Mouse (Mus musculus) T-helper 2 cell (primary cell): ENCODE data around the gene Ankrd34a.

Experiments
- in situ Hi-C: fragments of 300-600 bp; cut with MboI, MseI; formaldehyde crosslinking; loops from one replicate; pipeline ENCODE4 v1.15.1; 2025; ENCODE audit warnings: high pct_unique_total_duplicates

Gene Ankrd34a

DNA sequence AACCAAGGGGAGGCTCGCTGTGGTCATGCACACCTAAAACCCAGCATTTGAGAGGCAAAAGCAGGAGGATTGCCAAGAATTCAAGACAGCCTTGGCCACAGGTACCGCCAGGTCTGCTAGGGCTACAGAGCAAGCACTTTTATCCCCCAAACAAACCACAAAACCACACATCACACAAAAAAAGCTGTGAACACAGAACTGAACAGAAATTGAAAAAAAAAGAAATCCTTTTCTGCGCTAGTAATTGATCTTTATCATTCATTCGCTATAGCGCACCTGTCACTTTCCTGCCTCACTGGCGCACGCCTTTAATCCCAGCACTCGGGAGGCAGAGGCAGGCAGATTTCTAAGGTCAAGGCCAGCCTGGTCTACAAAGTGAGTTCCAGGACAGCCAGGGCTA lies 33.2 kb upstream of the Ankrd34a start:
- in situ Hi-C loops, result no loop called here

- in situ Hi-C loops, result no loop called here
These were observed 32.4 kb upstream of the Ankrd34a start for GRCm38 (mm10) chr3:96563911-96564632.

DNA sequence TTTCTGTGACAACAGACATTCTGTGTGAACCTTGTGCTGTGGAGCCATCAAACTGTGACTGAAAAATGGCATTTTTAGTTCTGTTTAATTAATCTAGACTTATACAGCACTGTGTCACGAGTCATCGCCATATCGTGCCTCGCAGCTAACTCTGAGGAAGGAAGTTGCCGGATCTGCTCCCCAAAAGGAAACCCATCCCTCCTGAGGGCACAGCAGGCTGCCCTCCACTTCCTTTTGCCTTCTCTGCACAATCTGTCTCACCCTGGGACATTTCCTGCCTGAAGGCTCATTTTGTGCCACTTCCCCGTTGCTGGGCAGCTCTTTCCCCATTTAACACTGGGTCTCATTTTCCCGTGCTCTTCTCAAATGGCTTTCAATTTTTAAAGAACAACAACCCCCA lies 31.8 kb upstream of the Ankrd34a start:
- in situ Hi-C loops, result no loop called here

GRCm38 (mm10) chr3:96565105-96565504 lies 31.3 kb upstream of the Ankrd34a start:
- in situ Hi-C loops, result no loop called here

GRCm38 (mm10) chr3:96566661-96567450 lies 29.6 kb upstream of the Ankrd34a start:
- in situ Hi-C loops, result no loop called here

DNA sequence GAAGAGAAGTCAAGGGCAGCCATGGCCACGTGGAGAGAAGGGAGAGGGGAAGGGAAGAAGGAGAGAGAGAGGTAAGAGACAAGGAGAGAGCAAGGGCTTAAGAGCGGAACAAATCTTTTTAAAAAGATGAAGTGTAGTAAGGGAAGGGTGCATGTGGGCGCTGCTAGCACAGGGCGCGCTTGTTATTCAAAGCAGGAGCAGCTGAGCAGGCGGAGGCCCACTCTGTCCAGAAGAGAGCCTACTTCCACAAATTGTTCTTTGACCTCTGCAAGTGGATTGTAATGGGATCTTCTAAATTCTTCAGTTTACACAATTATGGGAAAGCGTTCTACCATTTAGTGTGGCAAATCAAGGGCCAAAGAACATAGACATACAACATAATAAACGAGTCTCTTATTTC lies 27.8 kb upstream of the Ankrd34a start:
- in situ Hi-C loops, result no loop called here

DNA sequence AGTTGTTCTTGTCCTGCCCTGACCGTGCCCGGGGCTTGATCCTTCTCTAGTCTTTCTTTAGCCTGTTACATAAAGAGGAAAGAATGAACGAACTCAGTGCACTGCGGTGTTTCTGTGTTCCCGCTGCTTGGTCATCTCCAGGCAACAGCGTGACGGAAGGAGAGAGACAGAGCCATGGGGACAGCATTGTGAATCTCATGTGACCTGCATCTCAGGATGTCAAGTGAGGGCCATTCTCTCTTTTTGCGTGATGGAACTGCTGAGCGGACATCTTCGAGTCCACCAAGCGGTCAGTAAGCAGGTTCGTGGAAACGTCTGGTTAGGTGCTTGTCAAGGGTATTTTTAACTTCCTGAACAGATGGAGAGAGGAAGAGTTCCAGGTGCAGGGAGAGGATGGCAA lies 26.9 kb upstream of the Ankrd34a start:
- in situ Hi-C loops, result no loop called here

DNA sequence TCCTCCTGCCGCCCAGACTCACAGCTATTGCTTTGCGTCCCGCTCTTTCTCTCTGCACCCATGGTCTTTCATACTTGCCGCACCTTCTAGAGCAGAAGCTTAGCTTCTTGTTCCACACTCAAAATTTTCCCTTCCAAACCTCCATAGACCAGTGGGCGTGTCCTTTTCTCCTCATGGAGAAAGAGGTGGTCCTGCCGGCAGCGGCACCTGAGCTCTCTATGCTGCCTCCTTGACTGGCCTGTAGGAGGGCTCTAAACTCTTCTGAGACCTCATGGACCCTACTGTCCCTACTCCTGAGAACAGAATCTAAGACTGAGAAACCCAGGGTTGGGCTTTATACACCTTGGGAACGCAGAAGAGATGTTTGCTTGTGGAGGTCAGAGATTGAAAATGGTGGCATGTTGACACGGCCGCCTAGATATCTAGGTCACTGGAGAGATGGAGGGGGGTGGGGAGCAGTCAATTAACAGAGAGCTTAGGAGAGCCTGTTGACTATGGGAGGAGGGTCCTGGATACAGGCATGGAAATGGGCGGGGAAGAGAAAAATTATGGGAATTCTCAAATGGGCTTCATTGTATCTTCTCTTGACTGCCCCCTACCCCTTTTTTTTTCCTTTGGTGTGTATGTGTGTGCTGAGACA lies 26.4 kb upstream of the Ankrd34a start:
- in situ Hi-C loops, result no loop called here

- in situ Hi-C loops, result no loop called here
These were observed 25.8 kb upstream of the Ankrd34a start for GRCm38 (mm10) chr3:96570643-96571042.

DNA sequence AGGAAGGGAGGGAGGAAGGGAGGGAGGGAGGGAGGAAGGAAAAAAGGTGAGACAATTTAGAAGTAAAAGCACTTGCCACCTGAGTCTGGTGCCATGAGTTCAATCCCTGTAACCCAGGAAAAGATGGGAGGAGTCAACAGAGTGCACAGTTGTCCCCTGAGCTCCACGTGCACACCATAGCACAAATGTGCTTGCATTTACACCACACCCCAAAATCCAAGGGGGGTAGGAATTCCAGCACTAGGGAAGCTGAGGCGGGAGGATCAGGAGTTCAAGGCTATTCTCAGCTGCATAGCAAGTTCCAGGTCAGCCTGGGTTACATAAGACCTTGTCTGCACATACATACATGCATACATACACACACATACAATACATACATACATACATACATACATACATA lies 25.1 kb upstream of the Ankrd34a start:
- in situ Hi-C loops, result no loop called here

DNA sequence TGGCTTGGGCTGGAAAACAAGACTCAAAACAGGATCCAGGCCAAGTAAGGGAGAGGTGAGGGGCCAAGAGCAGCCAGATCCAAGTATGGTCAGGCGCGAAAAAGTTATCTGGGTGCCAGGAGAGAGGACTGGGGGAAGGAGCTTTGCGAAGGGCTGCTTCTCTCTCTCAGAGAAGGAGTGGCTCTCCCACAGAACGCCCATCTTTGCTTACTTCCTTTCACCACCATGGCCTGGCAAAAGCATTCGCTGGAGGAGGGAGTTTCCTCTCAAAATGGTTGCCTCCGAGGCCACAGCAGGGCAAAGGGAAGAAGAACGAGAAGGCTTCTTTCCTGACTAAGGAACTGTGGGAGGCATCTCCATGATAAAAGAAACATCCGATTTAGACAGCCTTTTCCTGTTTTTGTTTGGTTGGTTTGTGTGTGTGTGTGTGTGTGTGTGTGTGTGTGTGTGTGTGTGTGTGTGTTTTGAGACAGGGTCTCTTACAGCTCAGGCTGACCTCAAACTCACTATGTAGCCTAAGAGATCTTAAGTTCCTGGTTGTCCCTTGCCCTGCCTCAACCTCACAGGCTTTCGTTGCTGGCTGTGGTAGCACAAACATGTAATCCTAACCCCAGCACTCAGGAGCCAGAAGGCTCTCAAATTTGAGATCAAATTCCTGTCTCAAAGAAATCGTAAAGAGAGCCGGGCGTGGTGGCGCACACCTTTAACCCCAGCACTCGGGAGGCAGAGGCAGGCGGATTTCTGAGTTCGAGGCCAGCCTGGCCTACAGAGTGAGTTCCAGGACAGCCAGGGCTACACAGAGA lies 24.3 kb upstream of the Ankrd34a start:
- in situ Hi-C loops, result no loop called here

DNA sequence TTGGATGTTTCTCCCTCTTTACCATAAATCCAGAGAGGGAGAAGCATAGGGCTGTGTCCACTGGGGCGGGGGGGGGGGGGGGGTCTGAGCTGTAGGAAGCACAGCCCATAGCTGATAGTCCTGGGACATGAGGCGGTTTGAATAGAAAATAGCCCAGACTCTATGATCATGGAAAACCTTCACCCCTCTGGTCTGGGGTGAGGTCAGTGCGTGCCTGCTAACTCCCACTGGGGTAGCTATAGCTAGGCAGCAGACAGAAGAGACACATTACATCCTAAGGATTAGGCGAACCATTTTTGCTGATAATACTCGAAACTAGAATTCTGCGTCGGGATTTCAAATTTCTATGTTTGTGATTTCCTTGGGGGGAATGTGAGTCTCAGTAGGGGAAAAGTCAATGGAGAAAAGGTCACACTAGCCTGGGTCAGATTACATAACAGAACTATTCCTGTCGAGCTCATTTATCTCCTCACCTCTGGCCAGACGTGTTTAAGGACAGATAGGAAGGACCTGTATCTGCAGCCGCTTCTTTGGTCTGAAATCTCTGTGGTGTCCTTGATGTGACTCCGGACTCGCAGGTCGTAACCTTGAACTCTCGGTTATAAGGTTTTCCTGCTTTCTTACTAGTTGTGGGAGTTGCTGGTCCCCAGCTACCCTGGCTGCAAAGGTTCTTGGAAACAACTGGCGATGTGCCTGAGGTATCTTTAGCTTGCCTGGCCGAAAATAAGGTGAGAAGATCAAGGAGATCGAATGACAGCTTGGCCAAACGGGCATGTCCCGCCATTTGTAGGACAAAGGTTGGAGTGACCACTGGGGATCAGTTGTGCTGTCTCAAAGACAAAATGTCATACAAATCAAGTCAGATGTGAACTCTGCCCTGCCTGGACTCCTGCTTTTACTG lies 22.6 kb upstream of the Ankrd34a start:
- in situ Hi-C loops, result no loop called here

DNA sequence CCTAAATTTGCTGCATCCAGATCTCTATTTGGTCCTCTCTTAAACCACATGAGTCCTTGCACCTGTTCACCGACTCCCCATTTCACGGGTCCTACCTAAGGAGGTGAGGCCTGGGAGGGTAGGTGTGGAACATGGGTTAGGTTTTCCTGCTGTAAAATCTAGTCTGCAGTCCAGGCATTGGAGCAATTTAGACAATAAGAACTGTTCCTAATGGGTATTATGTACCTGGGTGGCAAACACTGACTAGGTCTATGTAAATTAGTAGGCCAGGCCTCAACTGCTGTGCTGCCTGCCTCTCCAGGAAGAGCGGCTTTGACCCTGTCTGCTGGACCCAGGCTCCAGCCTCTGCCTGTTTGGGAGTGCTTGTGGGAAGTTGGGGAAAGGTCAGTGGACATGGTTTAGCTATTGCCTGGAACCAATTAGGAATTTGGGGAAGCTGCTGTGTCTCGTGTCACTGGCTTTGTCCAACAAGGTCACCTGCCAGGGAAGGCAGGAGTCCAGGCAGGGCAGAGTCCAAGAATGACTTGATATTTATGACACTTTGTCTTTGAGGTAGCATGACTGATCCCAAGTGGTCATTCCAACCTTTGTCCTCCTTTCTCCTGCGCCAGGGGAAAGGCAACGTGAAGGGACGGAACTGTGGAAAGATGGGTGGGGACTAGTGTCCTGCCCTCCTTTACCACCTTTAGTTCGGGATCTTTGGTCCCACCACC lies 21.0 kb upstream of the Ankrd34a start:
- in situ Hi-C loops, result no loop called here

- in situ Hi-C loops, result no loop called here
These were observed 20.3 kb upstream of the Ankrd34a start for GRCm38 (mm10) chr3:96576005-96576658.

DNA sequence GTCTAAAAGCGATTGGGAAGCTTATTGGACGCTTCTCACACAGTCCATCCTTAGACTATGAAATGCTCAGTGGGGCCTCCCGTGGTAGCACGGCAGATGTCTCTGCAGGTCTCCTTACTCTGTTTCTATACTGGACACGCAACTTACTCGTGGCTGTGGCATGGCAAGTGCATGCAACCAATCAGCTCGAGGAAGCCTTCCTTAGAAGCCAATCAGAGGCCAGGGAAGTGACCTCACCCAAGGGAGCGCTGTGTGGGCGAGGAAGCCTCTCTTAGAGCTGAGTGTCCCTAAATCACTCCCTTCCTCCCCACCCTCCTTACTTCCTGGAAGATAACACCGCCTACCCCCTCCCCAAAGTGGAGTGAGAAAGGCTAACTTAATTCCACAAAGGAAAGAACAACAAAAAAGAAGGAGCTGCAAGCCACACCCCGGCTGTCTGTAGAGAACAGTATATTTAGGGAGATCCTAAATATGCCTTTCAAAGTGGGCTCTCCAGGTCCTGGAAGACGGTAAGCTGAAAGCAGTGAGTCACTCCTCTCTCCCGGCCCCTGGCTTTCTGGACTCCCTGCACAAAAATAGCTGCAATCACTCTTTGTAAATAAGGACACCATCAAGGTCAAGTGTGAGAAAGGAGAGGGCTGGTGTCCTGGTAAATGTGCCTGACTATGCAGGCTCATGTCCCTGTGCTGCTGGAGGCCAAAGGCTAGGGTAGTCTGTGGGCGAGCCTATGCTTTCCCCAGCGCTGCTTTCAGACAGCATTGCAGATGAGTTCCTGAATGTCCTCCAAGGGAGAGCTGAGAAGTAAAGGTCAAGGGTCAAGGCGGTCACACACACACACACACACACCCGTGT lies 19.5 kb upstream of the Ankrd34a start, which contains the start of gene Gm16253:
TSS of gene Gm16253 (plus strand) at position 295 of the 852 bp plus-strand sequence.
- in situ Hi-C loops, result no loop called here

- in situ Hi-C loops, result no loop called here
These were observed 18.9 kb upstream of the Ankrd34a start for GRCm38 (mm10) chr3:96577566-96577965.

DNA sequence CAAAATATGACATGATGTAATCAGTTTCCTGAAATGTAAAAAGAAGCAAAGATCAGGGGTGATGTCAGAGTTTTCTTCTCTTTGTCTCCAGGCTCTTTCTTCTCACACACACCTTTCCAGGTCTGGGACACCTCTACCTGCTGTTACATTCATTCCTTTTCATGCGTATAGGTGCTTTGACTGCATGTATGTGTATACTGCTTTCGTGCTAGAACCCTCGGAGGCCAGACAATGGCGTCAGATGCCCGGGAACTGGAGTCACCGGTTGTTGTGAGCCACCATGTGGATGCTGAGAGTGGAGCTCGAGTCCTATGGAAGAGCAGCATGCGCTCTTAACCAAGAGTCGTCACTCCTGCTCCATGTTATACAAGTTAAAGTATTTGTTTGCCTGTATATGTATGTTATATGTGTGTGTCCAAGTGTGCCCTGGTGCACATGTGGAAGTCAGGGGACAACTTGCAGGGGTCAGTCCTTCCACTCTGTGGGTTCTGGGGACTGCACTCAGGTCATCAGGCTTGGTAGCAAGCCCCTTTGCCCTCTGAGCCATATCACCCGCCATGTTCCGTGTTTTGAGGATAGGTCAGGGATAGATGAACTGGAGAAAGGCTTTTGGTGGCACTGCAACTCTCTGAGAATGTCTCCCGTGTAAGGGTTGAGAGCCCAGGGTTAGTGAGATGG lies 17.7 kb upstream of the Ankrd34a start:
- in situ Hi-C loops, result no loop called here

GRCm38 (mm10) chr3:96579239-96579750 lies 17.1 kb upstream of the Ankrd34a start:
- in situ Hi-C loops, result no loop called here
